Mouse (Mus musculus) heart, postnatal 0 days (tissue): ENCODE measurements around the gene Tcp10a. TPM values are rescaled to one million over a fixed set of nuclear protein-coding genes. Genes with fewer than 3 reads are reported as not detected.
A peak's percentile ranks its signal among the peaks of the same experiment; 100 is the strongest.
"Not testable (repeated sequence)": the region's sequence is repeated elsewhere in the genome, so short reads cannot be mapped to it uniquely, and the experiment has no call there.

ENCODE experiments used
- ATAC-seq: fragments of 200-750 bp; cut with Nextera tagmentation; 2 replicates; pipeline ENCODE4 v1.8.0; 2017; ENCODE audit warnings: low read depth, moderate number of reproducible peaks, moderate library complexity; ENCODE audit not compliant: insufficient read depth
- DNase-seq: peaks from one replicate; pipeline ENCODE4 v3.0.0-alpha.2; 2016; ENCODE audit warnings: low spot score
- H3K27ac ChIP-seq: fragments of 300-500 bp; sonication (generic); 2 replicates; pipeline ENCODE4 v1.5.1; 2014; ENCODE audit warnings: low read depth, mild to moderate bottlenecking
- H3K27me3 ChIP-seq: fragments of 300-500 bp; sonication (generic); 2 replicates; pipeline ENCODE4 v1.6.1; 2014; ENCODE audit warnings: low read length, mixed read lengths; ENCODE audit not compliant: control insufficient read depth, insufficient read depth
- H3K36me3 ChIP-seq: fragments of 300-500 bp; sonication (generic); replicated peaks from 2 replicates; pipeline ENCODE4 v1.6.1; 2014; ENCODE audit warnings: low read length, mixed read lengths; ENCODE audit not compliant: control insufficient read depth, insufficient read depth
- H3K4me1 ChIP-seq: fragments of 300-500 bp; sonication (generic); 2 replicates; pipeline ENCODE4 v1.6.1; 2014; ENCODE audit warnings: antibody characterized with exemption; ENCODE audit not compliant: control insufficient read depth, insufficient read depth
- H3K4me2 ChIP-seq: fragments of 300-500 bp; sonication (generic); 2 replicates; pipeline ENCODE4 v1.6.1; 2014; ENCODE audit warnings: low read depth, mild to moderate bottlenecking, low read length, moderate library complexity
- H3K4me3 ChIP-seq: fragments of 300-500 bp; sonication (generic); 2 replicates; pipeline ENCODE4 v1.5.1; 2014; ENCODE audit warnings: low read depth, low read length
- H3K9ac ChIP-seq: fragments of 300-500 bp; sonication (generic); replicated peaks from 2 replicates; pipeline ENCODE4 v1.6.1; 2014; ENCODE audit warnings: low read depth, low read length, mixed read lengths
- H3K9me3 ChIP-seq: fragments of 300-500 bp; sonication (generic); replicated peaks from 2 replicates; pipeline ENCODE4 v1.6.1; 2016; ENCODE audit warnings: low read length; ENCODE audit not compliant: control insufficient read depth
- CTCF ChIP-seq: IDR thresholded peaks from 2 replicates; pipeline ENCODE4 v1.5.1; 2016; ENCODE audit warnings: antibody characterized with exemption, control low read depth, low read depth
- EP300 ChIP-seq: IDR thresholded peaks from 2 replicates; pipeline ENCODE4 v1.6.1; 2016; ENCODE audit warnings: antibody characterized with exemption, low read depth
- WGBS: fragments of 180-500 bp; shearing (Covaris S2); extraction: QIAGEN DNeasy Blood & Tissue Kit; methylation state at CpG from one replicate; pipeline ENCODE4 v1.1.7; 2014; 5-methylcytosine and 5-hydroxymethylcytosine counted together
- polyA plus RNA-seq: library from polyadenylated mRNA; unstranded; fragments of >200 nt; fragmentation: Nextera tagmentation; extraction: Ambion mirVana; gene quantifications from 2 replicates; pipeline ENCODE4 v1.2.1, GENCODE M21; 2015
- total RNA-seq: library from RNA; depleted of rRNA; stranded (reverse); fragments of >200 nt; gene quantifications from 2 replicates; pipeline ENCODE4 v1.2.3, GENCODE M21; 2014; ENCODE audit warnings: low replicate concordance; rRNA removed

Tcp10a gene
- total RNA-seq (not detected in 2 replicates), polyA plus RNA-seq (0.07 TPM in 1 of 2 replicates, not detected in the other)

DNA sequence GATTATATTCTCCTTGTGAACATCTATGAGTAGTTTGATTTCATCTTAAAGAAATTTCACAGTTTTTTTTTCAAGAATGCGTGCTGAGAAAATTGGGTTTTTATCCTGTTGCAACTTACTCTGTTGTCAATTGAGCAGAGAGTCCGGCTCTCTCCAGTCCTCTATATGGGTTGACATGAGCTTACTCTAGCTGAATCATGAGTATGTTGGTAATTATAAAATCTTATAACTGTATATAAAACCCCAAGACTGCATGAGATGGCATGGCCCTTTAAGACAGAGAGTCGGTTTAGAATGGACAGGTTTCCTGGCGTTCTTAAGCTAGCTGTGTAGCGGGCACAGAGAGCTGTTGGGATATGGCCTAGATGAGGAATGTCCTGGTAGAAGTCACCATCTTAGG lies at the start of gene Tcp10a:
TSS of gene Tcp10a (plus strand) at position 301 of the 400 bp plus-strand sequence.
- not testable (repeated sequence) for H3K4me3 ChIP-seq, H3K27me3 ChIP-seq, H3K4me2 ChIP-seq, H3K9me3 ChIP-seq, H3K27ac ChIP-seq, ATAC-seq, DNase-seq, H3K9ac ChIP-seq, H3K4me1 ChIP-seq, H3K36me3 ChIP-seq
- WGBS, result 92% methylated on average over 3 of the region's 5 CpGs

DNA sequence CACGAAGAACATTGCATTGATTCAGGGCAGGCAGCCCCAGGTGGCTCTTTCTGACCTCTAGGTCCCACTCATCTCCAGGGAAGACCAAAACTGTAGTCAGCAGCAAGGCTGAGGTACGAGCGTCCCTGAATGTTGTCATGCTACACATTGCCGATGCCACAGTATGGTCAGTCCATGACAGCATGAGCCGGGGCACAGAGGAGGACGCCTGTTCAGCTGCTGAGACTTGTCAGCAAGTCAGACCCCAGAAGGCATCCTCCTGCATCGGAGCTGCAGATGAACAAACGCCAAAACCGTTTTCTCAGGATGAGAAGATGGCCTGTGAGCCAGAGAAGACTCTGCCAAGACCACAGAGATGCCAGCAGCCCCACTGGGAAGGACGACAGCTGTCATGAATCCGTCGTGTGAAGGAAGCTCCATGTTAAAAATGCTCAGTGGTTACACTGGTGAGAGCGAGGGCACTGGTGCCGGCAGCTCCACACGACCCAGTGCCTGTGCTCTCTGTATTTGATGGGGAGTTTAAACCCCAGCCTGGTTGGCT lies 45.7 kb upstream of the Tcp10a start:
- TF ChIP-seq EP300 (no peak), CTCF (no peak)
- DNase-seq, result no peak
- peaks cover 21% of the 10 kb centered on the region for H3K4me1 ChIP-seq

DNA sequence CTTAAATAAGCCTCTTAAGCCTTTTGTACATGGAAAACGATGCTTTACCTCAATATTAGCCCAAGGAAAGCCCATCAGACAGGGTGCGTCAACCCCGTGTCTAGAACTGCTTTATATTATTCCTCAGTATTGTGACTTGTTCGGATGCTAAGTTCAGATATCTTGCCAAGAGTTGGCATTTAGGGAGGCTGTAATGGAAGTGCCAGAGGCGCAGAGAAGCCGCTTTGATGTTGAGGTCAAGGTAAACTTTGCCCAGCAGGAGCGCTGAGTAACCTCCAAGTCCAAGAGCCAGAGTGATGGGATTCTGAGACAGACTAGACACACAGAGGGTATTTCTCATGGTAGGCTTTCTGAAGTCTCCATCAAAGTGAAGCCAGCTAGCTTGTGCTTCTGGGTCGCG lies 45.2 kb upstream of the Tcp10a start:
- no peak for TF ChIP-seq CTCF
- TF ChIP-seq EP300, result no peak
- peaks cover 48% of the 10 kb centered on the region for H3K36me3 ChIP-seq

More for the DNA sequence above, 45.7 kb upstream of the Tcp10a start:
- no peaks in the 10 kb centered on the region for H3K27me3 ChIP-seq
- H3K4me3 ChIP-seq, result no peak overlapping the region
- no peak overlapping the region for H3K27ac ChIP-seq
- WGBS, result 90% methylated on average over 15 of the region's 15 CpGs
- no peak for ATAC-seq
- no peak overlapping the region for H3K9ac ChIP-seq
- no peaks in the 10 kb centered on the region for H3K9me3 ChIP-seq
- no peak overlapping the region for H3K4me2 ChIP-seq
- peaks cover 47% of the 10 kb centered on the region for H3K36me3 ChIP-seq

DNA sequence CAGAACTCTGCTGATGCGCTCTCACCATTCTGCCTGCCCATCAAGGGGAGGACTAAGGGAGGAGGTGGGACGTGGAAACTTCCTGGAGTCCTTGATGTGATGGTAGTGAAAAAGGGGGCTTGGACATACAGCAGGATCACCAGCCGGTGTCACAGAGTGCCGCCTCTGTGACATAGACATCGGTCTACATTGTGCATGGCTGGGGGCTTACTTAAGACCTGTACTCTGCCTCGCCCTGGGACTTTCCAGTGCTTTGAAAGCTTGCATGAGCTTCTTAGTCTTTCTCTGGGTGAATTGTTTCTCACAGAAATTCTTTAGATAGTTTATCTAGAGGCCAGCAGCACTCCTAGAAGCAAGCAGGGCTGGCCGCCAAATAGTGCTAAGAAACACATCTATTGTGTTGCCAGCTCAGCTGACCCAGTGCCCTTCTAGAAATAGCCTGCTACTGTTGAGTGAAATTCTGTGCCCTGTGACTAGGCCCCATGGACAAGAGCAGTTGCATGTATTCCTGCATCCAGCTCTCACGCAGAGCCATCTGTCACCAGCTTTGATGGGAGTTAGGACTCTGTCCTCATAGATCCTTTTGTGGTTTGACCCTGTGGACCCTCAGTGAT lies 40.0 kb upstream of the Tcp10a start:
- H3K36me3 ChIP-seq, result peaks cover 22% of the 10 kb centered on the region
- peak; percentile 93 for DNase-seq
- WGBS, result 20% methylated on average over 8 of the region's 8 CpGs

More for the DNA sequence above, 45.2 kb upstream of the Tcp10a start:
- 94% methylated on average over 9 of the region's 9 CpGs for WGBS
- H3K9ac ChIP-seq, result no peak overlapping the region
- H3K4me1 ChIP-seq, result peaks cover 22% of the 10 kb centered on the region
- H3K9me3 ChIP-seq, result no peaks in the 10 kb centered on the region
- no peaks in the 10 kb centered on the region for H3K27me3 ChIP-seq
- no peak overlapping the region for H3K4me2 ChIP-seq
- H3K27ac ChIP-seq, result no peak overlapping the region
- no peak overlapping the region for H3K4me3 ChIP-seq
- DNase-seq, result no peak
- ATAC-seq, result no peak

DNA sequence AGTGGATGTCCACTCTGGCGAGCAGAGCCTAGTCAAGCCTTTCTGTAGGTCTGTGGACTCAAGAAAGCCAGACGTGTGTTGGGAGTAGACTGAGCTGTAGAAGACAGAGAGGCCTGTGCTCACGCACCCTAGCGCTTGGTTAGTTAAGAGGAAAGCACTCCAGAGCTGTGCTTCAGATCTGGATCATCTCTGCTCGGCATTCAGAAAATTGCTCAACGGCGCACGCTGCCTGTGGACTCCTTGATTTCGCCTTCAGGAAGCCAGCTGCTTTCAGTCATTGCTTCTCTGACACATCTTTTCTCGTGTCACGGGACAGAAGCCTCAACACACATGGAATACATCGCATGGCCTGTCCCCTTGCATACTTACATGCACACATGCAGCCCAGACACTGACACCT lies 39.2 kb upstream of the Tcp10a start:
- Histone ChIP-seq H3K9ac (no peak overlapping the region), H3K27me3 (no peaks in the 10 kb centered on the region), H3K27ac (peak overlapping the region; percentile 92), H3K9me3 (no peaks in the 10 kb centered on the region), H3K4me2 (no peak overlapping the region), H3K4me3 (no peak overlapping the region), H3K4me1 (peaks cover 30% of the 10 kb centered on the region), H3K36me3 (peaks cover 22% of the 10 kb centered on the region)
- TF ChIP-seq EP300 (no peak), CTCF (peak; percentile 8; the same call in 1 of the 2 replicates)
- DNase-seq (no peak), ATAC-seq (no peak)
- 50% methylated on average over 12 of the region's 12 CpGs for WGBS

More for the DNA sequence above, 40.0 kb upstream of the Tcp10a start:
- H3K4me1 ChIP-seq, result peaks cover 30% of the 10 kb centered on the region
- peak; percentile 89 for ATAC-seq
- peak; percentile 86 for TF ChIP-seq EP300
- no peak for TF ChIP-seq CTCF
- no peaks in the 10 kb centered on the region for H3K27me3 ChIP-seq
- no peak overlapping the region for H3K4me3 ChIP-seq
- H3K9me3 ChIP-seq, result no peaks in the 10 kb centered on the region
- no peak overlapping the region for H3K4me2 ChIP-seq
- H3K9ac ChIP-seq, result no peak overlapping the region
- peak overlapping the region; percentile 92 for H3K27ac ChIP-seq
